Mouse (Mus musculus) megakaryocyte, adult 5-6 weeks (primary cell): Measurements from ENCODE around the gene Scgb1b10. TPM values are rescaled to one million over a fixed set of nuclear protein-coding genes. Genes with fewer than 3 reads are reported as not detected.
"Not testable (repeated sequence)": the region's sequence is repeated elsewhere in the genome, so short reads cannot be mapped to it uniquely, and the experiment has no call there.

Experiments used
- ATAC-seq: 2 replicates; pipeline ENCODE4 v1.8.0; 2016; ENCODE audit warnings: mild to moderate bottlenecking, inconsistent platforms; ENCODE audit not compliant: poor library complexity, severe bottlenecking
- total RNA-seq, 2 experiments: library from RNA; stranded (forward) in 1 of 2; stranded (reverse) in 1 of 2; fragments of 153-499, 151-499 nt in 1 of 2; fragments of 221-1000, 200-1000 nt in 1 of 2; gene quantifications; 2 replicates each; pipeline versions ENCODE4 v1.2.3 to v1.2.4; 2015 to 2017

The Scgb1b10 gene
- not detected in 2 replicates for total RNA-seq (2015)
- not detected in 2 replicates for total RNA-seq (2017)

DNA sequence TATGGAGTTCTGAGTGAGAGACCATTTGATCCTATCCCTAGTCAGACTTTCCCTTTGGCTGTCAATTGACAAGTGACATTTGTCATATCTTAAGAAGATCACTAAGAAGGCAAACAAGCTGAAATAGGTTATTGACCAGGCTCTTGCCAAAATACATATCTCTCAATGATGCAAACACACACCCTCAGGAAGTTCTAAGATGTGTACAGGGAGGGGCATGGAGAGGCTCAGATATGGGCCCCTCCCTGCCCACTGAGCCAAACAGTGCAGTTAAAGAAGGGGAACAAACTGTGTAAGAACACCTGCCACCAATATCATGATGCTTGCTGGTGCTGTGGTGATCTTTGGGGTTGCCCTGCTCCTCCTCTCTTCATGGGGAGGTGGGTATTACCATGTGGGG is at the start of gene Scgb1b10:
Gene Scgb1b10 (plus strand): TSS at position 301 of the 400 bp plus-strand sequence.
- ATAC-seq = not testable (repeated sequence)

Other genes starting within 250 kb of the Scgb1b10 start
- gene Scgb2b11, start 110.3 kb downstream of the Scgb1b10 start, total RNA-seq (2015) = not detected in 2 replicates
- gene Scgb2b11, start 110.3 kb downstream of the Scgb1b10 start, total RNA-seq (2017) = not detected in 2 replicates
- gene Scgb1b11, start 122.0 kb downstream of the Scgb1b10 start, total RNA-seq (2015) = not detected in 2 replicates
- not detected in 2 replicates for gene Scgb1b11, start 122.0 kb downstream of the Scgb1b10 start, total RNA-seq (2017)
- not detected in 2 replicates for gene Scgb2b12, start 226.4 kb downstream of the Scgb1b10 start, total RNA-seq (2015)
- gene Scgb2b12, start 226.4 kb downstream of the Scgb1b10 start, total RNA-seq (2017) = not detected in 2 replicates
- not detected in 2 replicates for gene Scgb1b12, start 233.3 kb downstream of the Scgb1b10 start, total RNA-seq (2015)
- not detected in 2 replicates for gene Scgb1b12, start 233.3 kb downstream of the Scgb1b10 start, total RNA-seq (2017)